Mouse (Mus musculus) cortical plate, adult 2 months (tissue): Measurements from ENCODE around the gene Mllt3.

Experiments used
- CTCF ChIP-seq: fragments of 200-500 bp; IDR thresholded peaks from 2 replicates; pipeline ENCODE4 v1.5.1; 2011; ENCODE audit warnings: mild to moderate bottlenecking, control low read depth, low read length; ENCODE audit not compliant: insufficient read depth; ENCODE audit errors: extremely low read depth
- POLR2A ChIP-seq: fragments of 200-500 bp; IDR thresholded peaks from 2 replicates; pipeline ENCODE4 v1.6.1; 2011; ENCODE audit warnings: mild to moderate bottlenecking, low read length, control low read depth; ENCODE audit not compliant: insufficient read depth; ENCODE audit errors: extremely low read depth

DNA sequence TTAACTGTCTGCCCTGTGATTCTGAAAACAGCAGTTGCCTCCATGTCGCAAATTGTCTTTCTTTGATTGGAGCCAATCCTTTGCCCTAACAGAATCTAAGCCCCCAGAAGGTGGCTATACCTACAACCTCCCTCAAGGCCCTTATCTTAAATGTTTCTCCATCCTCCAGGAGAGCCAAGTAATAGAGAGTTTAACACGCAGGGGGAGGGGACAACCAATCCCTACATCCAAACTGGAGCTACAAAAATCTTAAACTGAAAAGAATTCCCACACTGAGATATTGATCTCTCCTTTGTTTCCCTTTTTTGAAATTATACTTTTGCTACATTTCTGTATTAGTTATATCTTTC, 281.7 kb downstream of the Mllt3 start:
- TF ChIP-seq CTCF (no peak), POLR2A (no peak)
